Mouse (Mus musculus) adrenal gland, adult 10 weeks (tissue): ENCODE measurements around the gene Nabp1. TPM values are rescaled to one million over a fixed set of nuclear protein-coding genes. Genes with fewer than 3 reads are reported as not detected.

Experiments
- polyA plus RNA-seq: library from polyadenylated mRNA; stranded (reverse); fragments of 350-450 nt; fragmentation: Illumina TruSeq; extraction: RNeasy Lipid Tissue Mini Kit (QIAGEN cat#74804); gene quantifications from one replicate; pipeline ENCODE4 v1.2.3, GENCODE M21; 2014; ENCODE audit warnings: low read depth, low replicate concordance

The Nabp1 gene
- 172 TPM for polyA plus RNA-seq

DNA sequence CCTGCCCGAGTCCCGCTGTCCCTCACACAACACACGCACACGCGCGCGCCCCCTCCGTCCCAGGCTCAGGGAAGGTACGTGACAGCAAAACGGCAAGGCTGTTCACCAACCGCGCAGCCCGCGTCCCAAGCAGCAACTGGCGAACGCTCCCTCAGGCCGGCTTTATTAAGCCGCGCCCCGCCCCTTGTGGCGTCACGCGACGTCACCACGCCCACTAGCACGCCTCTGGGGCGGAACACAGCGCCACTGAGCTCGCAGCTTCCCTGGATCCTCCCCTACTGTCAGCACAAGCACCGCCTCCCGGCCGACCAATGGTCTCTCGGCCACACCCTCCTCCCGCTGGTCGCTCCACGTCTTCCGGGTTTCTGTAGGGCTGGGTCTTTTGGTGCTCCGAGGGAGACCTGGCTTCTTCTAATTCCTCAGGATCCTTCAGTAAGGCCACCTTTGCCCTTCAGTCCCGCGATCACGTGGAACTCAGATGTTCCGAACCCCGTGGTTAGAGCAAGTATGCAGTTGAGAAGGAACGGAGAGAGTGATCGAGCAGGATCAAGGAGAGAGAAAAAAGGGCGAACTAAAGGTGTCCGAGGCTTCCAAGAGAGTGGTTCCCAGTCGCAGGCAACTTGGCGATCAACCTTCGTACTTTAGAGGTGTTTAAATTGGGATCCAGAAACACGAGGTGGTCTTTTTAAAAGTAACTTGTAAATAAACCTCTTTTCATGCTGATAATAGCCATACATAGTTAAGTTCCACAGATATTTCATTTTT lies at the start of gene Nabp1:
TSS of gene Nabp1 (minus strand) at position 164 of the 765 bp plus-strand sequence.

Other genes with a start within 250 kb of the Nabp1 start
- 120 TPM for gene Cavin2, start 189.3 kb downstream of the Nabp1 start, polyA plus RNA-seq